Mouse (Mus musculus): ENCODE results near the gene Sesn3. TPM values are rescaled to one million over a fixed set of nuclear protein-coding genes. Genes with fewer than 3 reads are reported as not detected.

Gene Sesn3
- polyA plus RNA-seq, 1 experiment = 3.9 TPM

DNA sequence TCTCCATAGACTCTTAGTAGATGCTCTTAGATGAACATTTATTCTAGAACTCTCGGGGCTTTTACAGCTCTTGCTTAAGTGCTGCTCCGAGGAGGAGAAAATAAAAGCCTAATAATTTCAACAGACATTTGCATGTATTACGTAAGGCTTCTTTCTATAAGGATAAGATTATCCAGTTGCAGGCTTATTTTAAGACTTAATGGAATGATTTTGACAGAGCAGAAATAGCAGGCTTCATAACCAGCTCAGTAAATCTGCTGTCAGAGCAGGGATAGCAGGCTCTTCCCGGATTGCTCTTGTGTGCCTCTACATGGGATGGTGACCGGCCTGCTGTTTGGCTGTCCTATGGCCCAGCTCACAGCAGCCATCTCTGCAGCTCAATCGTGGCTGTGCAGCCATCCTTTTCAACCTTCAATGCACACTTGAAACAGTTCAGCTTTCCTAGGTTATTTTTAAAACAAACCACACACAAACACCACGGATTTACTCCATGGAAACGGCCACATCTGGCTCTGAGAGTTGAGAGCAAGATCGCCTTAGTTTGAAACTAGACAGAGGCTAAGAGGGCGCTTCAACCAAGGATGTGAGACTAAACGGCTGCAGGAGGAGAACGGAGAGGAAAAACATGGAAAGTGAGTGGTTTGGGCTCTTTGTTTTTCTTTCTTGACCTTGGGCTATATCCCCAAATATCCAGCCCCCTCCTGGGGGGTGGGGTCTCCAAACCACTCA is 27.2 kb upstream of the Sesn3 start:
- Histone ChIP-seq H3K36me3 (replicated peaks; ENCODE audit: low read length) (no peaks in the 10 kb centered on the region), H3K9me3 (no peaks in the 10 kb centered on the region), H3K4me3 (replicated peaks) (no peak overlapping the region), H3K4me1 (no peaks in the 10 kb centered on the region), H3K27me3 (replicated peaks) (peaks cover 24% of the 10 kb centered on the region)
- TF ChIP-seq GATA1 (IDR thresholded peaks at IDR 0.05; ENCODE audit: borderline replicate concordance, low read length) = no peak
- no peak for TF ChIP-seq FLI1 (IDR thresholded peaks at IDR 0.05; ENCODE audit: low read length)

DNA sequence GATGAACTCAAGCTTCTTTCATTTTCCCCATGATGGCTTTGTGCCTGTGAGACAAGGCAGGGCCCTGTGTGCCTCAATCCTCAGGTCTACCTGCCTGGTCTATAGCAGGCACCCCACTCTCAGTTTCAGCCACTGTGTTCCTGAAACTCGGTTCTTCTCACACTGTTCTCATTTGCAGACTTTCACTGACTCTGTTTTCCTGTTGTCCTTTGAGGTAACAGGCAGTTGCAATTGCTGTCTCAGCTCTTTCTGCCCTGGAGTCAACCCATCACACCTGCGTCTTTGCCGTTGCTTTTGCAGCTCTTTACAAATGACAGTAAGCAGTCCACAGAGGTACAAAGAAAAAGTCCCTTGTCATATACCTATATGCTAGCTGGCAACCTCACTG is 26.7 kb upstream of the Sesn3 start:
- H3K36me3 ChIP-seq (replicated peaks; ENCODE audit: low read length) = no peaks in the 10 kb centered on the region
- H3K4me3 ChIP-seq (replicated peaks) = no peak overlapping the region
- no peak for TF ChIP-seq FLI1 (IDR thresholded peaks at IDR 0.05; ENCODE audit: low read length)
- no peak for TF ChIP-seq GATA1 (IDR thresholded peaks at IDR 0.05; ENCODE audit: borderline replicate concordance, low read length)
- H3K9me3 ChIP-seq = no peaks in the 10 kb centered on the region
- H3K4me1 ChIP-seq = no peaks in the 10 kb centered on the region
- peaks cover 24% of the 10 kb centered on the region for H3K27me3 ChIP-seq (replicated peaks)

DNA sequence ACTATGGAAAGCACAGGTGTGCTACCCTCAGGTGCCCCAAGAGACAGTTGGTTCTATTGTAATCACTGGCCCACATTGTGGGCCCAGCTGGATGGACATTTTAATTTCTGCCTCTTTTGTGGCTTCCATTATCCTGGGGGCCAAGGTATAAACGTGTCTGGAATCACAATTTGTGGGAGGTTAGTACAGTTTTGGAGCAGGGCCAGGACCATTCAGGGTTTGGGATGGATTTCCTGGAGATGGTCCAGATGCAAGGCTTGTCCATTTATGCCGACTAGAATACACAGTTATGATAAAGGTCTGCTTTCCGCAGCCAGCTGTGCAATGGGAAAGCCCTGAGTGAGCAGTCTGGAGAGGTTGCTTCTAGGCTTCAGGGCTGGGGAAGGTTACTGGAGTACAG is 13.7 kb upstream of the Sesn3 start:
- Histone ChIP-seq H3K4me1 (no peaks in the 10 kb centered on the region), H3K27me3 (replicated peaks) (peaks cover 7% of the 10 kb centered on the region), H3K9me3 (no peaks in the 10 kb centered on the region), H3K4me3 (replicated peaks) (no peak overlapping the region), H3K36me3 (replicated peaks; ENCODE audit: low read length) (no peaks in the 10 kb centered on the region)
- TF ChIP-seq FLI1 (IDR thresholded peaks at IDR 0.05; ENCODE audit: low read length) = no peak
- TF ChIP-seq GATA1 (IDR thresholded peaks at IDR 0.05; ENCODE audit: borderline replicate concordance, low read length) = no peak

DNA sequence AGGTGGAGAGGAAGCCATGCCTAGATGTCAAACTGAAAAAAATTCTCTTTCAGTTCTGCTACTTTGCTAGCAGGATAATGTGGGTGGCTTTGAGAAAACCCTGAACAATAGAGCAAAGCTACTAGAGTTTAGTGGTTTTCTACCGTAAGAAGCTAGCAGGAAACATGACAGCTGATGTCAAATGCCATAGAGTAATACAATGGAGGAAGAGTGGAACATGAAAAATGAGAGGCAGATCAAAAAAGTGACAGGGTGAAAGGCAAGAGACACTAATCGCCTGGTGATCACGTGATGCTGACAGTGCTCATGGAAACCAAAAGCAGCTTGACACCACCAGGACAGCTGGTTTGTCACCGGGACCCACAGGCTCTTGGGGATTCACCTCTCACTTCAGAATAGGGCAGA is 12.3 kb upstream of the Sesn3 start:
- 0 out of 2 replicates have a peak, but pooled peaks cover 3% of the 10 kb centered on the region for H3K4me1 ChIP-seq
- peaks cover 7% of the 10 kb centered on the region for H3K27me3 ChIP-seq (replicated peaks)
- TF ChIP-seq GATA1 (IDR thresholded peaks at IDR 0.05; ENCODE audit: borderline replicate concordance, low read length) = no peak
- no peak for TF ChIP-seq FLI1 (IDR thresholded peaks at IDR 0.05; ENCODE audit: low read length)
- no peak overlapping the region for H3K4me3 ChIP-seq (replicated peaks)
- no peaks in the 10 kb centered on the region for H3K36me3 ChIP-seq (replicated peaks; ENCODE audit: low read length)
- no peaks in the 10 kb centered on the region for H3K9me3 ChIP-seq

DNA sequence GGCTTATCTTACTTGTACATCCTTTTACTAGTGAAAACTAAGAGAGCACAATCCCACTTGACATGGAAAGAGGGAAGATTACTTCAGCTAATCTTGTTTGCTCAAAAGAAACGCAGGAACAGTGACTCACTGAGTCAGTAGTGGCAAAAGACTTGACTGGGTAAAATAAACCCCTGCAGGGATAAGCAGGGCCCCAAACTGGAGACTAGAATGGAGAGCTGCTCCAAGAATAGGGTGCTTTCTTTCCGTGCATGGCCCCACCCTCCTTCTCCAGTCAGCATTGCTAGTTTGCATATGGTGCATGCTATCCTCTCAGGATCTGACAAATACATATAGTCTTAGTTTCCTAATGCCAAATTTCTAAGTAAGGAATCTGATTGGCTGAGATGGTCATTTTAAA is 8.4 kb upstream of the Sesn3 start:
- H3K4me1 ChIP-seq = 0 out of 2 replicates have a peak, but pooled peaks cover 3% of the 10 kb centered on the region
- no peaks in the 10 kb centered on the region for H3K36me3 ChIP-seq (replicated peaks; ENCODE audit: low read length)
- no peak overlapping the region for H3K4me3 ChIP-seq (replicated peaks)
- TF ChIP-seq GATA1 (IDR thresholded peaks at IDR 0.05; ENCODE audit: borderline replicate concordance, low read length) (no peak), FLI1 (IDR thresholded peaks at IDR 0.05; ENCODE audit: low read length) (no peak)
- no peaks in the 10 kb centered on the region for H3K9me3 ChIP-seq
- H3K27me3 ChIP-seq (replicated peaks) = peaks cover 3% of the 10 kb centered on the region

DNA sequence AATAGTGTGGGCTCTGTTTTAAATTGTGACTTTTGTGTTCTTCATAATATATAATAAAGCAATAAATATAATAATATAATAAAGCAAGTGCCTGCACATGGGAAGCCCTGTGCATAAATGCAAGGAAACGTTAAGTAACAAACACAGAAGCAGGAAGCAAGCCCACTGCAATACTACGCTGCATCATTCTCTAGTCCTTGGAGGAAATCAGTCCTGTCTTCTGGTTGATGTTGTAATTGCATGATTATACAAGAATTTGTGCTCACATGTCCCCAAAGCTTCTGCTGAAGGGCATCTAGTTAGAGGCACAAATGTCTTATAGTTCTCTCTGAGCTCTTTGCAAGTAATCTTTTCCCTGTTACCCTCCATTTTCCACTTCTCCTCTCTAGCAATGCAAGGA is 6.3 kb upstream of the Sesn3 start:
- H3K27me3 ChIP-seq (replicated peaks) = no peaks in the 10 kb centered on the region
- no peaks in the 10 kb centered on the region for H3K36me3 ChIP-seq (replicated peaks; ENCODE audit: low read length)
- no peak overlapping the region for H3K4me3 ChIP-seq (replicated peaks)
- 0 out of 2 replicates have a peak, but pooled peaks cover 3% of the 10 kb centered on the region for H3K4me1 ChIP-seq
- TF ChIP-seq GATA1 (IDR thresholded peaks at IDR 0.05; ENCODE audit: borderline replicate concordance, low read length) = no peak
- no peaks in the 10 kb centered on the region for H3K9me3 ChIP-seq

DNA sequence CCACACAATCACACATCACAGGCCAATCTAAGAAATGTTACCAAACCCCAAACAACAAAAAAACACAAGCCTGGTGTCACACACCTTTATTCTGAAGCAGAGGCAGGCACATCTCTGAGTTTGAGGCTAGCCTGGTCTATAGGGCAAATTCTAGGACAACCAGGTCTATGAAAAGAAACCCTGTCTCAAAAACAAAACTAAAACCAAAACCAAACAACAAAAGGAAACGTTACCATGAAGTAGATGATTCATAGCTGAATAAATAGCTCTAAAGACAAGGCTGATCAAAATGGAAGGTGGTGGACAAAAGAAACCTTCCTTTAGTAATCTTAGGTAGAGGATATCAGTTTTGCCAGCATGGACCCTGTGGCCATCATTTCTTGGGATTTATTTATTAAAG is 1.9 kb upstream of the Sesn3 start:
- H3K9me3 ChIP-seq = no peaks in the 10 kb centered on the region
- TF ChIP-seq GATA1 (IDR thresholded peaks at IDR 0.05; ENCODE audit: borderline replicate concordance, low read length) (no peak), FLI1 (IDR thresholded peaks at IDR 0.05; ENCODE audit: low read length) (no peak)
- H3K4me3 ChIP-seq (replicated peaks) = no peak overlapping the region
- H3K36me3 ChIP-seq (replicated peaks; ENCODE audit: low read length) = no peaks in the 10 kb centered on the region
- H3K4me1 ChIP-seq = peaks cover 21% of the 10 kb centered on the region
- H3K27me3 ChIP-seq (replicated peaks) = peaks cover 18% of the 10 kb centered on the region

DNA sequence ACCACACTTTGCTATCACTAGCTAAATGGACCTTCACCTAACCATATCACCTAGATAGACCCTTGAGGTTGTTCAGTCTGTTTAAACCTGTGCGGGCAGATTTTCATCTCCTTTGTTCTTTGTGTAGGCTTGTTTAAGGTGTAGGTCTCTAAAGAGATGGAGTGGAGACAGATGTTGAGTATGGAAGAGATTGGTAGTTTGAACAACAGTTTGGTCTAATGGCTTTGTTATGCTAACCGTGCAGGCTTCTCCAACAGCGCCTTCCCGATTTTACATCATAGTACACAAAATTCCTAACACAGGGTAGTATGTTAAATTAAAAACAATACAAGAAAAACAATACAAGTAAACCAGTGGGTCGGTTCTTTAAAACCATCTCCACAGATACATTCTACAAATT is 281 bp upstream of the Sesn3 start:
- Histone ChIP-seq H3K4me3 (replicated peaks) (no peak overlapping the region), H3K36me3 (replicated peaks; ENCODE audit: low read length) (no peaks in the 10 kb centered on the region), H3K27me3 (replicated peaks) (peaks cover 20% of the 10 kb centered on the region), H3K9me3 (no peaks in the 10 kb centered on the region), H3K4me1 (peaks cover 21% of the 10 kb centered on the region)
- TF ChIP-seq GATA1 (IDR thresholded peaks at IDR 0.05; ENCODE audit: borderline replicate concordance, low read length) (no peak), FLI1 (IDR thresholded peaks at IDR 0.05; ENCODE audit: low read length) (no peak)

DNA sequence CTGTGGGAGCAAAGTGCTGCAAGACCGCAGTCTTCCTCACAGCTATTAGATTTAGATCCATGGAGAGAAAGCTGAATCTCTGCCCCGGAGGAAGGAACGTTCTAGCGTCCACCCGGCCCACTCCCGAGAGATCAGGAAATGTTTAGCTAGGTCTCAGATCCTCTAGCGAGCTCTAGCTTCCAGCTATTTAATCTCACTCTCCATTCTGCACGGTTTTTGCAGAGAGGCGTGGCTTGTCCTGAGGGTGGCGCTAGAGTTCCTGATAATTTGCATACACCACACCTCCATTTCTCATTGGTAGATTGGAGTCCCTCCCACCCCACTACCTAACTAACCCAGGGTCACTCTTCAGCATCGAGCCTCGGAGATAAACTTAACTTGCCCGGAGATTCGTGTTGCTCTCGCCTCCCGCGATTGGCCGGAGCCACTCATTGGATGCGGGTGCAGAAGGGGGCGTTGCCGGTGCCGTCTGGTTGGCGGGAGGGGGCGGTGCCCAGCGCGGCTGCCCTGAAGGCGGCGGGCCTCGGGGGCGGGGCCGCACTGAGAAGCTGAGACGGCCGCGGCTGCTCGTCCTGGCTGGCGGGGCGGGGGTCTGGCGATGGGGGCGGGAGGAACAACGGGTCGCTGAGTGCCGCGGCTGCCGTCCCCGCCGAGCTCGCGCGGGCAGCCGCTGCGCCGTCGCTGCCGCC is 1.1 kb downstream of the Sesn3 start:
- H3K9me3 ChIP-seq = no peaks in the 10 kb centered on the region
- TF ChIP-seq GATA1 (IDR thresholded peaks at IDR 0.05; ENCODE audit: borderline replicate concordance, low read length) (0 out of 3 replicates have a peak, but pooled peaks have one; percentile 46), FLI1 (IDR thresholded peaks at IDR 0.05; ENCODE audit: low read length) (no peak)
- H3K4me3 ChIP-seq (replicated peaks) = peak overlapping the region; percentile 93
- H3K4me1 ChIP-seq = peaks cover 21% of the 10 kb centered on the region
- peaks cover 20% of the 10 kb centered on the region for H3K27me3 ChIP-seq (replicated peaks)
- H3K36me3 ChIP-seq (replicated peaks; ENCODE audit: low read length) = no peaks in the 10 kb centered on the region
